Mouse (Mus musculus): Measurements from ENCODE around the gene Klra2. TPM values are rescaled to one million over a fixed set of nuclear protein-coding genes. Genes with fewer than 3 reads are reported as not detected.

The Klra2 gene
- under 1 TPM; 0.19 to 0.26 TPM for polyA plus RNA-seq (2017; shearing (Covaris generic))

DNA sequence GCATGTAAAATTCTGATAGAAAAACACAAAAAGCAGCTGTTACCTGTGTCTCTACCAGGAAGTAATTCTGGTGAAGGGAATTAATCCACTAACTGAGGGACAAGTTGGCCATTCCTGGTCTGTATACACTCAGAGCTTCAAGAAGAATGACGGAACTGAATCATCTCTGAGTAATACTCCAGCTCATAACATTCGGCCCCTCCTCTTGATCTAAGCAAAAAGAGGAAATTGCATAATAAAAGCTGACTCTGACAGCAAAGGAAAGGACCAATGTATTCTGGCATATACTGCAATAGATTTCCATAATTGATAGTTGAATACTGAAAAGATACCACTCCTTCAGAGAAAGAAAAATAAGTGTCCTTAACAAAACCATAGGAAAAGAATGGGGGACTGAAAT, at the start of gene Klra2:
Klra2 (minus strand) TSS at position 157 of the 400 bp plus-strand sequence.

DNA sequence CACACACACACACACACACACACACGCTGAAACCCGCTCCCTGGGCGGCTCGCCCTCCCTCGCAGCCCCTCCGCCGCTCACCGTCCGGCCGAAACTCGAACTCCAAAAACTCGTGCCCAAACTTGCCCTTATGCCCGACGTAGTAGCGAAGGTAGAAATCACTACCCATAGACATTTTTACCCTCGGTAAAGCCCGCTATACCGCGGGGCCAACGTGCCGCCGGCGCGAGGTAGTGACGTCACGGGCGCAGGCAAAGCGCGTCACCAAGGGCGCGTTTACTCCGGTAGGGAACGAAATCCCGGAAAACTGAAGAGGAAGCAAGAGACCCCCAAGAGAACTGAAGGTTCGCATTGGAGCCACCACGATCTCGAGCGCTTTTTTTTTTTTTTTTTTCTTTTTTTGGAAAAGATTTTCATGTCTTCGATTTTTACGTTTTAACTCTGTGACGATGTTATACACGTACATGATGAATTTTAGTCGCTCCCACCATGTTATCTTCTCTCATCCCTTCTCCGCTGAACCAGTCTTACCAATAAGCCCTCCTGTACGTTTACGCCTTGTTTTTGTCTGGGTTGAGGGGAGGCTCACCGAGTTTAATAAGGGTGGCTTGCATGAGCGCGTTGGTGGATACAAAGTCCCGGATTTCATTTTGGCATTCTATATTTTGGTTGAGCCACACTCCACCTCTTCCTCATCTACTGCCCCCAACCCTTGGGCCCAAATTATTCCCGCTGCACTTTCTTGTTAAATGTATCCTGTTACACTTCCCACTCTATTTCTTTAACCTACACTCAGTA, 46.0 kb upstream of the Klra2 start, which contains the start of gene Magohb:
Magohb (minus strand) TSS at position 254 of the 798 bp plus-strand sequence.

Other genes with a start within 250 kb of the Klra2 start
- 10 to 100 TPM; 20.3 to 27.9 TPM for gene Magohb, start 45.9 kb upstream of the Klra2 start, polyA plus RNA-seq (2017; shearing (Covaris generic))
- gene Styk1, start 106.2 kb upstream of the Klra2 start, polyA plus RNA-seq (2017; shearing (Covaris generic)), result under 1 TPM in 1 of 2 experiments, not detected in 1; 0.44 TPM
- gene Ybx3, start 141.1 kb upstream of the Klra2 start, polyA plus RNA-seq (2017; shearing (Covaris generic)), result 100 to 1,000 TPM; 125 to 140 TPM
- gene 5430401F13Rik, start 239.0 kb upstream of the Klra2 start, polyA plus RNA-seq (2017; shearing (Covaris generic)), result 1 to 10 TPM in 1 of 2 experiments, not detected in 1; 1.6 TPM
- gene Gm6619, start 239.0 kb upstream of the Klra2 start, polyA plus RNA-seq (2017; shearing (Covaris generic)), result 1 to 10 TPM in 1 of 2 experiments, not detected in 1; 1.1 TPM

All from activated CD4-positive, CD25-positive, alpha-beta regulatory T cell (primary cell).